Mouse (Mus musculus): ENCODE measurements at regions not wholly inside any gene's neighbourhood (a gene's known extent, or its start where the extent isn't known, plus 50 kb on each side); places are given as distances from the start of the nearest gene placed in this dataset.

GRCm38 (mm10) chr9:113171767-113172405 lies 536.2 kb downstream of the Pdcd6ip start:
- Histone ChIP-seq H3K27ac (replicated peaks; ENCODE audit: low read depth, low read length) (no peak overlapping the region), H3K4me3 (ENCODE audit: low read depth, low read length) (no peak overlapping the region), H3K4me2 (ENCODE audit: low read depth, severe bottlenecking) (no peak overlapping the region), H3K36me3 (ENCODE audit: control insufficient read depth, insufficient read depth, low read length) (no peaks in the 10 kb centered on the region), H3K9me3 (ENCODE audit: control insufficient read depth, low read length) (no peaks in the 10 kb centered on the region), H3K4me1 (ENCODE audit: control insufficient read depth, insufficient read depth, low read length) (no peaks in the 10 kb centered on the region), H3K9ac (ENCODE audit: low read length) (no peak overlapping the region), H3K27me3 (ENCODE audit: control insufficient read depth, insufficient read depth, low read length) (no peaks in the 10 kb centered on the region)
- DNase-seq (ENCODE audit: low spot score): no peak
- 86% methylated on average over 5 of the region's 5 CpGs for WGBS
- ATAC-seq (ENCODE audit: insufficient number of reproducible peaks, low FRiP score, low TSS enrichment, low read depth): no peak

GRCm38 (mm10) chr9:113162897-113163874 lies 544.9 kb downstream of the Pdcd6ip start:
- H3K36me3 ChIP-seq (ENCODE audit: control insufficient read depth, insufficient read depth, low read length): no peaks in the 10 kb centered on the region
- H3K4me3 ChIP-seq (ENCODE audit: low read depth, low read length): no peak overlapping the region
- peaks cover 1% of the 10 kb centered on the region; the same call in 1 of the 2 replicates for H3K4me1 ChIP-seq (ENCODE audit: control insufficient read depth, insufficient read depth, low read length)
- H3K9ac ChIP-seq (ENCODE audit: low read length): no peak overlapping the region
- DNase-seq (ENCODE audit: low spot score): no peak
- WGBS: 83% methylated on average over 12 of the region's 12 CpGs
- H3K4me2 ChIP-seq (ENCODE audit: low read depth, severe bottlenecking): no peak overlapping the region
- no peaks in the 10 kb centered on the region for H3K9me3 ChIP-seq (ENCODE audit: control insufficient read depth, low read length)
- no peak overlapping the region for H3K27ac ChIP-seq (replicated peaks; ENCODE audit: low read depth, low read length)
- no peak for ATAC-seq (ENCODE audit: insufficient number of reproducible peaks, low FRiP score, low TSS enrichment, low read depth)
- no peaks in the 10 kb centered on the region for H3K27me3 ChIP-seq (ENCODE audit: control insufficient read depth, insufficient read depth, low read length)

GRCm38 (mm10) chr9:113160011-113160410 lies 548.0 kb downstream of the Pdcd6ip start:
- ATAC-seq (ENCODE audit: insufficient number of reproducible peaks, low FRiP score, low TSS enrichment, low read depth) (no peak), DNase-seq (ENCODE audit: low spot score) (no peak)
- Histone ChIP-seq H3K4me2 (ENCODE audit: low read depth, severe bottlenecking) (no peak overlapping the region), H3K27me3 (ENCODE audit: control insufficient read depth, insufficient read depth, low read length) (no peaks in the 10 kb centered on the region), H3K4me1 (ENCODE audit: control insufficient read depth, insufficient read depth, low read length) (peaks cover 5% of the 10 kb centered on the region; the same call in 1 of the 2 replicates), H3K9me3 (ENCODE audit: control insufficient read depth, low read length) (no peaks in the 10 kb centered on the region), H3K27ac (replicated peaks; ENCODE audit: low read depth, low read length) (no peak overlapping the region), H3K9ac (ENCODE audit: low read length) (no peak overlapping the region), H3K4me3 (ENCODE audit: low read depth, low read length) (no peak overlapping the region), H3K36me3 (ENCODE audit: control insufficient read depth, insufficient read depth, low read length) (no peaks in the 10 kb centered on the region)
- 92% methylated on average over 2 of the region's 2 CpGs for WGBS

GRCm38 (mm10) chr9:113158080-113158479 lies 550.0 kb downstream of the Pdcd6ip start:
- 57% methylated on average over 6 of the region's 6 CpGs for WGBS
- no peak overlapping the region for H3K4me3 ChIP-seq (ENCODE audit: low read depth, low read length)
- no peak overlapping the region for H3K4me2 ChIP-seq (ENCODE audit: low read depth, severe bottlenecking)
- H3K9ac ChIP-seq (ENCODE audit: low read length): no peak overlapping the region
- no peaks in the 10 kb centered on the region for H3K36me3 ChIP-seq (ENCODE audit: control insufficient read depth, insufficient read depth, low read length)
- peaks cover 5% of the 10 kb centered on the region; the same call in 1 of the 2 replicates for H3K4me1 ChIP-seq (ENCODE audit: control insufficient read depth, insufficient read depth, low read length)
- DNase-seq (ENCODE audit: low spot score): no peak
- no peak overlapping the region for H3K27ac ChIP-seq (replicated peaks; ENCODE audit: low read depth, low read length)
- no peaks in the 10 kb centered on the region for H3K9me3 ChIP-seq (ENCODE audit: control insufficient read depth, low read length)
- peak; percentile 4; the same call in 1 of the 2 replicates for ATAC-seq (ENCODE audit: insufficient number of reproducible peaks, low FRiP score, low TSS enrichment, low read depth)
- no peaks in the 10 kb centered on the region for H3K27me3 ChIP-seq (ENCODE audit: control insufficient read depth, insufficient read depth, low read length)

GRCm38 (mm10) chr9:113157474-113158076 lies 550.5 kb downstream of the Pdcd6ip start:
- DNase-seq (ENCODE audit: low spot score) (peak; percentile 71), ATAC-seq (ENCODE audit: insufficient number of reproducible peaks, low FRiP score, low TSS enrichment, low read depth) (peak; percentile 92)
- no peak overlapping the region for H3K4me3 ChIP-seq (ENCODE audit: low read depth, low read length)
- no peak overlapping the region for H3K4me2 ChIP-seq (ENCODE audit: low read depth, severe bottlenecking)
- no peaks in the 10 kb centered on the region for H3K9me3 ChIP-seq (ENCODE audit: control insufficient read depth, low read length)
- WGBS: 38% methylated on average over 17 of the region's 17 CpGs
- peaks cover 5% of the 10 kb centered on the region; the same call in 1 of the 2 replicates for H3K4me1 ChIP-seq (ENCODE audit: control insufficient read depth, insufficient read depth, low read length)
- no peaks in the 10 kb centered on the region for H3K36me3 ChIP-seq (ENCODE audit: control insufficient read depth, insufficient read depth, low read length)
- H3K27ac ChIP-seq (replicated peaks; ENCODE audit: low read depth, low read length): no peak overlapping the region
- H3K9ac ChIP-seq (ENCODE audit: low read length): no peak overlapping the region
- no peaks in the 10 kb centered on the region for H3K27me3 ChIP-seq (ENCODE audit: control insufficient read depth, insufficient read depth, low read length)

- Histone ChIP-seq H3K27ac (replicated peaks; ENCODE audit: low read depth, low read length) (no peak overlapping the region), H3K9ac (ENCODE audit: low read length) (no peak overlapping the region), H3K4me1 (ENCODE audit: control insufficient read depth, insufficient read depth, low read length) (peaks cover 5% of the 10 kb centered on the region; the same call in 1 of the 2 replicates), H3K9me3 (ENCODE audit: control insufficient read depth, low read length) (no peaks in the 10 kb centered on the region), H3K36me3 (ENCODE audit: control insufficient read depth, insufficient read depth, low read length) (no peaks in the 10 kb centered on the region), H3K27me3 (ENCODE audit: control insufficient read depth, insufficient read depth, low read length) (no peaks in the 10 kb centered on the region), H3K4me3 (ENCODE audit: low read depth, low read length) (no peak overlapping the region), H3K4me2 (ENCODE audit: low read depth, severe bottlenecking) (no peak overlapping the region)
- WGBS: 76% methylated on average over 3 of the region's 3 CpGs
- ATAC-seq (ENCODE audit: insufficient number of reproducible peaks, low FRiP score, low TSS enrichment, low read depth) (no peak), DNase-seq (ENCODE audit: low spot score) (peak; percentile 38)
Measured at GRCm38 (mm10) chr9:113156707-113157106, 551.4 kb downstream of the Pdcd6ip start.

GRCm38 (mm10) chr9:113149084-113149483 lies 559.0 kb downstream of the Pdcd6ip start:
- WGBS: 60% methylated on average over 5 of the region's 5 CpGs
- H3K4me2 ChIP-seq (ENCODE audit: low read depth, severe bottlenecking): no peak overlapping the region
- H3K4me1 ChIP-seq (ENCODE audit: control insufficient read depth, insufficient read depth, low read length): no peaks in the 10 kb centered on the region
- no peaks in the 10 kb centered on the region for H3K27me3 ChIP-seq (ENCODE audit: control insufficient read depth, insufficient read depth, low read length)
- no peak overlapping the region for H3K9ac ChIP-seq (ENCODE audit: low read length)
- no peaks in the 10 kb centered on the region for H3K36me3 ChIP-seq (ENCODE audit: control insufficient read depth, insufficient read depth, low read length)
- DNase-seq (ENCODE audit: low spot score): no peak
- H3K27ac ChIP-seq (replicated peaks; ENCODE audit: low read depth, low read length): no peak overlapping the region
- H3K4me3 ChIP-seq (ENCODE audit: low read depth, low read length): no peak overlapping the region
- no peak for ATAC-seq (ENCODE audit: insufficient number of reproducible peaks, low FRiP score, low TSS enrichment, low read depth)
- H3K9me3 ChIP-seq (ENCODE audit: control insufficient read depth, low read length): no peaks in the 10 kb centered on the region

GRCm38 (mm10) chr9:113146571-113146970 lies 561.5 kb downstream of the Pdcd6ip start:
- Histone ChIP-seq H3K27ac (replicated peaks; ENCODE audit: low read depth, low read length) (no peak overlapping the region), H3K36me3 (ENCODE audit: control insufficient read depth, insufficient read depth, low read length) (no peaks in the 10 kb centered on the region), H3K9me3 (ENCODE audit: control insufficient read depth, low read length) (no peaks in the 10 kb centered on the region), H3K4me2 (ENCODE audit: low read depth, severe bottlenecking) (no peak overlapping the region), H3K9ac (ENCODE audit: low read length) (no peak overlapping the region), H3K27me3 (ENCODE audit: control insufficient read depth, insufficient read depth, low read length) (no peaks in the 10 kb centered on the region), H3K4me1 (ENCODE audit: control insufficient read depth, insufficient read depth, low read length) (no peaks in the 10 kb centered on the region), H3K4me3 (ENCODE audit: low read depth, low read length) (no peak overlapping the region)
- WGBS: 89% methylated on average over 2 of the region's 2 CpGs
- no peak for ATAC-seq (ENCODE audit: insufficient number of reproducible peaks, low FRiP score, low TSS enrichment, low read depth)
- no peak for DNase-seq (ENCODE audit: low spot score)
